Mouse (Mus musculus) frontal cortex, postnatal 10 days (tissue): Measurements from ENCODE around the gene Edn2.

Experiments used
- DNase-seq, 2 experiments: peaks; one replicate each; pipeline ENCODE4 v3.0.0; 2022; ENCODE audit warnings: low spot score in 2 of 2, mixed read lengths in 1 of 2

The Edn2 gene

GRCm38 (mm10) chr4:120158714-120159310 lies 2.2 kb upstream of the Edn2 start:
- no peak for DNase-seq

- DNase-seq = no peak
Measured at GRCm38 (mm10) chr4:120162586-120162985, 1.6 kb downstream of the Edn2 start.

- no peak for DNase-seq
Measured at GRCm38 (mm10) chr4:120163242-120163641, 2.2 kb downstream of the Edn2 start.

- DNase-seq = no peak
Measured at GRCm38 (mm10) chr4:120164316-120164715, 3.3 kb downstream of the Edn2 start.

GRCm38 (mm10) chr4:120167778-120168177 lies 6.8 kb downstream of the Edn2 start:
- no peak for DNase-seq

GRCm38 (mm10) chr4:120168346-120168745 lies 7.3 kb downstream of the Edn2 start:
- no peak for DNase-seq

- DNase-seq = no peak
Measured at GRCm38 (mm10) chr4:120170387-120170936, 9.5 kb downstream of the Edn2 start.

- DNase-seq = peak; percentile 49 to 50
Measured at GRCm38 (mm10) chr4:120172050-120172684, 11.2 kb downstream of the Edn2 start.

- DNase-seq = no peak
Measured at GRCm38 (mm10) chr4:120179123-120179522, 18.1 kb downstream of the Edn2 start.

GRCm38 (mm10) chr4:120180535-120180934 lies 19.5 kb downstream of the Edn2 start:
- DNase-seq = no peak

GRCm38 (mm10) chr4:120184374-120184991 lies 23.5 kb downstream of the Edn2 start:
- no peak for DNase-seq

- no peak for DNase-seq
Measured at GRCm38 (mm10) chr4:120186441-120186840, 25.4 kb downstream of the Edn2 start.

GRCm38 (mm10) chr4:120186934-120187333 lies 25.9 kb downstream of the Edn2 start:
- DNase-seq = no peak

GRCm38 (mm10) chr4:120188204-120188603 lies 27.2 kb downstream of the Edn2 start:
- DNase-seq = no peak

- peak; percentile 74 to 75 for DNase-seq
Measured at GRCm38 (mm10) chr4:120188651-120189161, 27.7 kb downstream of the Edn2 start.

GRCm38 (mm10) chr4:120189941-120190340 lies 28.9 kb downstream of the Edn2 start:
- peak; percentile 37 to 65 for DNase-seq

- no peak for DNase-seq
Measured at GRCm38 (mm10) chr4:120191987-120192386, 31.0 kb downstream of the Edn2 start.

- DNase-seq = no peak
Measured at GRCm38 (mm10) chr4:120194026-120194425, 33.0 kb downstream of the Edn2 start.

GRCm38 (mm10) chr4:120194965-120195364 lies 34.0 kb downstream of the Edn2 start:
- no peak for DNase-seq

- DNase-seq = no peak
Measured at GRCm38 (mm10) chr4:120199184-120199885, 38.3 kb downstream of the Edn2 start.

- DNase-seq = no peak
Measured at GRCm38 (mm10) chr4:120200551-120201266, 39.7 kb downstream of the Edn2 start.
